In the genomic region with DNA sequence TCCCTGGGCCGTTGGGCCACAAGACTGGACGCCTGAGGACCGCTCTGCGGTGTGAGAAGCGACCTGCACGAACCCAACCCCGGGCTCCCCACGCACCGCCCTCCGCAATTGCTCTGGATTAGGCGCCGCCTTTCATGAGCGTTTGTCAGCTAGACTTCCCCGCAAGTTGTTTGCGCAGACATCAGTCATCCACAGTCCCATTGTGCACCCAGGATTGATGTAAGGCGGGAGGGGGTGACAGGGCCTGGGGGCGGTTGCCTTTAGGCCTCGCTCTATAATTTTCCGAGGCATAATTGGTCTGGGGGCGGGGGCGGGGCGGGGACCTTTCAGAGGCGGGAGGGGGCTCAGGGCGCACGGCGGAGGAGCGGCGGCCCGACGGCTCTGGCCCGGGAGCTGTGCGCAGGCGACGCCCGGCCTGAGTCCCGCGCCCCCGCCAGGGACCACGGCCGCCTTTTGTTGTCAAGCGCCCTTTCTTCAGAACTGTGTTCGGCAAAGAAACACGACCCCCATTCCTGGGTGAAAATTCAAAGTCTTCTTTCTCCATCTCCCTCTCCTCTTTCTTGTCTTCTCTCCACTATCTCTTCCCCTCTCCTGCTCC, we compare ENCODE assay signal across 10 mouse cellular contexts. TPM values are rescaled to one million over a fixed set of nuclear protein-coding genes. Genes with fewer than 3 reads are reported as not detected.
DNase-seq lines count a peak whose midpoint lies in the region; ATAC-seq and TF ChIP-seq lines count a peak whose summit lies in the region.
"Had no signal": no experiment of that assay in that cellular context is flagged by ENCODE, and none has a peak within 500 bp of the region (broad histone marks: within the 10 kb centered on the region; RNA-seq: fewer than 3 reads in every experiment).

A gene (plus strand): TSS at position 193 of the 598 bp plus-strand sequence.

- peak within 1 kb of the TSS; percentile 44 for H3K4me3 ChIP-seq in heart, postnatal 0 days (ENCODE audit: low read depth, low read length)
- peak within 1 kb of the TSS; percentile 22; the same call in 1 of the 2 replicates for H3K4me3 ChIP-seq in brown adipose tissue, adult 24 weeks (ENCODE audit: insufficient read depth, low read depth, low read length)
- peak within 1 kb of the TSS; percentile 49 for H3K4me3 ChIP-seq in hindbrain, embryonic 16.5 days (ENCODE audit: low read length)
- H3K4me3 ChIP-seq in midbrain, postnatal 0 days (ENCODE audit: low read depth, low read length) = peak within 1 kb of the TSS; percentile 43

- 3% methylated on average over 42 of the region's 43 CpGs for WGBS in heart, postnatal 0 days
- WGBS in hindbrain, embryonic 16.5 days = 1% methylated on average over 41 of the region's 43 CpGs
- 1% methylated on average over 43 of the region's 43 CpGs for WGBS in midbrain, postnatal 0 days

- no peak within 1 kb of the TSS for H3K27ac ChIP-seq in heart, postnatal 0 days (ENCODE audit: low read depth)
- no peak within 1 kb of the TSS for H3K27ac ChIP-seq in brown adipose tissue, adult 24 weeks (replicated peaks; ENCODE audit: low read depth, low read length)
- H3K27ac ChIP-seq in hindbrain, embryonic 16.5 days (ENCODE audit: low read depth, low read length) = peak within 1 kb of the TSS; percentile 40; the same call in 1 of the 2 replicates
- H3K27ac ChIP-seq in midbrain, postnatal 0 days (ENCODE audit: low read depth, low read length) = no peak within 1 kb of the TSS

- TF ChIP-seq EP300 in heart, postnatal 0 days (IDR thresholded peaks at IDR 0.05; ENCODE audit: low read depth) = no peak

- no peak within 1 kb of the TSS for H3K9ac ChIP-seq in heart, postnatal 0 days (replicated peaks; ENCODE audit: low read depth, low read length)
- peak within 1 kb of the TSS; percentile 52 for H3K9ac ChIP-seq in hindbrain, embryonic 16.5 days (ENCODE audit: low read depth, low read length)
- H3K9ac ChIP-seq in midbrain, postnatal 0 days (replicated peaks; ENCODE audit: low read length, poor library complexity, severe bottlenecking) = peak within 1 kb of the TSS; percentile 19; the same call in 1 of the 2 replicates

- H3K4me2 ChIP-seq in heart, postnatal 0 days (ENCODE audit: low read depth, low read length) = peak within 1 kb of the TSS; percentile 59
- H3K4me2 ChIP-seq in hindbrain, embryonic 16.5 days (ENCODE audit: low read length) = peak within 1 kb of the TSS; percentile 71
- H3K4me2 ChIP-seq in midbrain, postnatal 0 days (ENCODE audit: low read depth, low read length, poor library complexity, severe bottlenecking) = peak within 1 kb of the TSS; percentile 65

- no peak for DNase-seq in heart, postnatal 0 days (ENCODE audit: low spot score)
- DNase-seq in heart, postnatal 10 days = no peak
- DNase-seq in midbrain, postnatal 0 days (ENCODE audit: low spot score) = no peak
- no peak for DNase-seq in cerebellum, adult 9-10 months
- no peak for DNase-seq in adrenal gland, adult (ENCODE audit: inconsistent age in 2 of 2, low spot score in 1 of 2)
- no peak for DNase-seq in thymus, postnatal 25 days
- DNase-seq: cerebellum, adult 2 months had no signal

- no peaks in the 10 kb centered on the region for H3K9me3 ChIP-seq in heart, postnatal 0 days (replicated peaks; ENCODE audit: control insufficient read depth, low read length)
- no peaks in the 10 kb centered on the region for H3K9me3 ChIP-seq in hindbrain, embryonic 16.5 days (ENCODE audit: control insufficient read depth, low read length)
- H3K9me3 ChIP-seq in midbrain, postnatal 0 days (ENCODE audit: low read length) = no peaks in the 10 kb centered on the region

- 0 out of 2 replicates have a peak, but pooled peaks cover 4% of the 10 kb centered on the region for H3K4me1 ChIP-seq in heart, postnatal 0 days (ENCODE audit: control insufficient read depth, insufficient read depth)
- no peaks in the 10 kb centered on the region for H3K4me1 ChIP-seq in brown adipose tissue, adult 24 weeks (ENCODE audit: control insufficient read depth, insufficient read depth, insufficient read length, low read length)
- H3K4me1 ChIP-seq in hindbrain, embryonic 16.5 days (ENCODE audit: control insufficient read depth, insufficient read depth, low read depth, low read length) = peaks cover 9% of the 10 kb centered on the region
- H3K4me1 ChIP-seq in midbrain, postnatal 0 days (ENCODE audit: insufficient read depth, low read length) = peaks cover 5% of the 10 kb centered on the region; the same call in 1 of the 2 replicates

- no peak for TF ChIP-seq CTCF in heart, postnatal 0 days (IDR thresholded peaks at IDR 0.05; ENCODE audit: low read depth)
- TF ChIP-seq CTCF in midbrain, postnatal 0 days (IDR thresholded peaks at IDR 0.05) = no peak

- ATAC-seq in heart, postnatal 0 days (ENCODE audit: insufficient read depth, low read depth) = 0 out of 2 replicates have a peak, but pooled peaks have one; percentile 3
- ATAC-seq in hindbrain, embryonic 16.5 days = peak; percentile 53
- ATAC-seq in midbrain, postnatal 0 days (ENCODE audit: low FRiP score) = no peak

- peaks cover 81% of the 10 kb centered on the region for H3K27me3 ChIP-seq in heart, postnatal 0 days (ENCODE audit: control insufficient read depth, insufficient read depth, low read length)
- H3K27me3 ChIP-seq in hindbrain, embryonic 16.5 days (replicated peaks; ENCODE audit: control insufficient read depth, insufficient read depth, low read length) = peaks cover 48% of the 10 kb centered on the region
- peaks cover 57% of the 10 kb centered on the region for H3K27me3 ChIP-seq in midbrain, postnatal 0 days (ENCODE audit: insufficient read depth, low read length)

- intact Hi-C loops in heart, postnatal 10 days (cut with DNase I) = no loop called here

- H3K36me3 ChIP-seq in heart, postnatal 0 days (replicated peaks; ENCODE audit: control insufficient read depth, insufficient read depth, low read length) = no peaks in the 10 kb centered on the region
- no peaks in the 10 kb centered on the region for H3K36me3 ChIP-seq in hindbrain, embryonic 16.5 days (ENCODE audit: control insufficient read depth, insufficient read depth, low read length)
- no peaks in the 10 kb centered on the region for H3K36me3 ChIP-seq in midbrain, postnatal 0 days (ENCODE audit: insufficient read depth, low read length)

RNA-seq across cellular contexts. Expression of the gene that starts here (rescaled TPM):
- total RNA-seq in heart, postnatal 0 days (2014; rRNA removed; ENCODE audit: low replicate concordance) = not detected in 2 replicates
- polyA plus RNA-seq in heart, postnatal 0 days (2015; fragmentation: Nextera tagmentation; extraction: Ambion mirVana) = not detected in 2 replicates
- total RNA-seq in heart, postnatal 10 days (2021) = not detected
- not detected in 2 replicates for polyA plus RNA-seq in brown adipose tissue, adult 24 weeks (2012; ENCODE audit: insufficient read depth, insufficient read length, missing spikeins)
- polyA plus RNA-seq in hindbrain, embryonic 16.5 days (2015; fragmentation: Nextera tagmentation; extraction: Ambion mirVana) = 13.1 and 14.5 TPM in 2 replicates
- 0.85 and 3.5 TPM in 2 replicates for total RNA-seq in midbrain, postnatal 0 days (2014; rRNA removed)
- polyA plus RNA-seq in midbrain, postnatal 0 days (2015; fragmentation: Nextera tagmentation; extraction: Ambion mirVana) = 0.33 and 1.2 TPM in 2 replicates
- total RNA-seq: layer of hippocampus, adult 18-20 months had no signal

Comparison
In these comparisons a context has a peak if more than half of its experiments do, and no peak if none do; other contexts are left out.
1. Peak in ATAC-seq, H3K4me3 ChIP-seq and H3K4me2 ChIP-seq in heart, postnatal 0 days; RNA of the gene not detected or under 1 TPM.